Mouse (Mus musculus): Measurements from ENCODE around the gene Hmga1b.
"Not testable (repeated sequence)": the region's sequence is repeated elsewhere in the genome, so short reads cannot be mapped to it uniquely, and the experiment has no call there.

Hmga1b gene

GRCm38 (mm10) chr11:120783426-120784063, 21.0 kb downstream of the Hmga1b start:
- in situ Hi-C loops (cut with MboI) = no loop called here

DNA sequence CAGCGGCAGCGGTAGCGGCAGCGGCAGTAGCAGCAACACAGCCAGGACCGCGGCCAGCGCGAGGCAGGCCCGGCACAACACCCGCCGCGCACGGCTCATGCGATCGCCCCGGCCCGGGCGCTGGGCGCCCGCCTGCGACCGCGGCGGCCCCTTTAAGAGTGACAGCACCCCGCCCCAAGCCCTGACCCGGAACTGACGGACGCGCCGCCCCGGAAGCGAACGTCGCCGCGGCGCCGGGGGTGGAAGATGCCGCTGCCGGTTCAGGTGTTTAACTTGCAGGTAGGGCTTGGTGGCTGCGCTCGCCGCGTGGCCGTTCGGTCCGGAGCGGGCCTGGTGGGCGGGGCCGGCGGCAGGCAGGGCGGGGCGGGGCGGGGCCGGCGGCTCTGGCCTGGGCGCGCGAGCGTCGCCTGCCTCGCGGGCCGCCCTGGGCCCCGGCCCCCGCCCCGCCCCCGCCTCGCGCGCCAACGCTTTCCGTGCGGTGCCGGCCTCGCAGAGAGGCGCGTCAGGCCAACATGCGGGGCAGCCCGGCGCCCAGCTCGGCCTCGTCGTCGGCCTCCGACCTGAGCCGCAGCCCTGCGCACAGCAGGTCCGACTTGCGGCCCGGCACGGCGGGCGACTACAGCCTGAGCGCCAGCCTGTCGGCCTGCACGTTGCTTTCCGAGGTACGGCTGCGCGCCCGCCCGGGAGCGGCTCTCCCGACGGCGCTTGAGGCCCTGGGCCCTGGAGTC, 21.6 kb downstream of the Hmga1b start, which contains the start of the genes Rfng and Gps1:
Gene Rfng, minus strand, starts transcription at position 144 of the 728 bp plus-strand sequence.
Gene Gps1, plus strand, starts transcription at position 209 of the 728 bp plus-strand sequence.
- in situ Hi-C loops (cut with MboI) = no loop called here

DNA sequence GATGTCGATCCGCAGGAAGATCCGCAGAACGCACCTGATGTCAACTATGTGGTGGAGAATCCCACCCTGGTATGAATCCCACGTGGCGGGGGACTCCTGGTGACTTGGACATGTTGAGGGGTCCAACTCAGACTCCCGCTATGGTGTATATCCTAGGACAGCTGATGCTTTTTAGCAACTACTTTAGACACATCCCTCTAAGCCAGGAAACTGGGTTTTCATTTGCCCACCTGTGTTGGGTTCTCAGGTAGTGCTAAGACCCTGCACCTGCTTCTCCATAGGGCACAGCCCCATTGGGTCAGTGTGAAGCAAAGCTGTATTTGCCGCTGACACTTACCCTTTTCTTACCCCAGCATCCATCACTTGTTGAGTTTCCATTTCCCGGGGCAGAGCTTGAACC, 22.6 kb downstream of the Hmga1b start:
- in situ Hi-C loops (cut with MboI) = no loop called here

- in situ Hi-C loops (cut with MboI) = not testable (repeated sequence)
Observed at GRCm38 (mm10) chr11:120788460-120788859, 25.9 kb downstream of the Hmga1b start.

GRCm38 (mm10) chr11:120789355-120789754, 26.8 kb downstream of the Hmga1b start:
- in situ Hi-C loops (cut with MboI) = no loop called here

DNA sequence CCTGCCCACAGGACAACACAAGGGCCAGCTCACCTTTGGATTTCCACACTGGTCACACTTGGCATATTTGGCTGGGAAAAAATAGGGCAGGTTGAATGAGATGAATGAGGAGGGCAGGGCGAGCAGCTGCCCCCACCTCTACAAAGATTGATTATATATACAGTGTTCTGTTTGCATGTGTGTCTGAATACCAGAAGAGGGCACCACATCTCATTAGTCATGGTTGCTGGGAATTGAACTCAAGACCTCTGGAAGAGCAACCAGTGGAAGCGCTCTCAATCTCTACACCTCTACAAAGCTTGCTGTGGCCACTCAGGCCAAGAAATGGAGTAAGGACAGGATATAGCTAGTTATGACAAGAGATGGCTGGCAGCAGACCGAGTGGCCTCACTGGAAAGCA, 27.2 kb downstream of the Hmga1b start:
- in situ Hi-C loops (cut with MboI) = no loop called here

- in situ Hi-C loops (cut with MboI) = no loop called here
Observed at GRCm38 (mm10) chr11:120792652-120793051, 30.1 kb downstream of the Hmga1b start.

DNA sequence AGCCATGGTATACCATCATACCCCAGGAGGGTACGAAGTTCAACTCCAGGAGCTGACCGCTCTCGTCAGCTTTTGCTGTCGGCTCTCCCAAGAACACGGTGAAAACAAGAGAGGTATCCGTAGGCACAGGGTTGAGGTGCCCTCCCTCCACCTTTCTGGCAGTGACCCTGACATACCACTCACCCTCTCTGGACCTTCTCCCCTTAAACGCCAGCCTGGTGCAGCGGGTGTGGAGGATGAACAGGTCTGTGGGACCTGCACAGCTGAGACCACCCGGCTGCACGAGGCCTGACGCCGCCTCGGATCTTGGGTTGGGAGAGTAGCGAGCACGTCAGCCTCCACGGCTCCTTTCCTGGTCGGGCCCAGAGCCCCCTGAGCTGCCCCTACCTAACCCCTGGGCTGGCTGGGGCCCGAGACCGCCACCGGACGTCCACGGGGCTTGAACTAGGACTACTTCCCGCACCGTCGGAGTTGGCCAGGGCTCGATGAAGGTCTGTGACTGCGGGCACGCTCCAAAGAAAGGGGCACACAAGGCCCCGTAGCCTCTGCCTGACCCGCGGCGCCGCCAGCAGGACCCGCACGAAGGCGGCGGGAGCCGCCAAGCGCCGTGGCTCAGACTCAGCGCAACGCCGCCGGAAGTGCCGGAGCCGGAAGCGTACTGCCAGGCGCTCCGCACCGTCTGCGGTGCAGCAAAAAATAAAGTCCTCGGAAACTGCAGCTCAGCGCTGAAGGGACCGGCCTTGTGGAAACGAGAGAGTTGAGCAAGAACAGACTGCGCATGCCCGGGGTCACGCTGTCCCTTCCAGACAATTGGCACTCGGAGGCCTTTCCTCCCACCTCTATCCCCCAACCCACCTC, 33.4 kb downstream of the Hmga1b start, which contains the start of gene Dus1l:
Gene Dus1l, minus strand, starts transcription at position 648 of the 858 bp plus-strand sequence.
- in situ Hi-C loops (cut with MboI) = no loop called here

DNA sequence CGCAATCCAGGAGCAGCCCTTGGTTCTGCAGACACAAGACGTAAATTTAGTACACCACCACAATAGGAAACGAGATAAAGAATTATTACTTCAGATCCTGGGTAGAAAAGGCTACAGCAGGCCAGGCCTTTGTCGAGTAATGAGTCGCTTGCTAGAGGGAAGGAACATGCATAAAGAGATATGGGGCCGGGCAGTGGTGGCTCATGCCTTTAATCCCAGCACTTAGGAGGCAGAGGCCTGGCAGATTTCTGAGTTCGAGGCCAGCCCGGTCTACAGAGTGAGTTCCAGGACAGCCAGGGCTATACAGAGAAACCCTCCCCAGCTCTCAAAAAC, 34.0 kb downstream of the Hmga1b start:
- in situ Hi-C loops (cut with MboI) = no loop called here

DNA sequence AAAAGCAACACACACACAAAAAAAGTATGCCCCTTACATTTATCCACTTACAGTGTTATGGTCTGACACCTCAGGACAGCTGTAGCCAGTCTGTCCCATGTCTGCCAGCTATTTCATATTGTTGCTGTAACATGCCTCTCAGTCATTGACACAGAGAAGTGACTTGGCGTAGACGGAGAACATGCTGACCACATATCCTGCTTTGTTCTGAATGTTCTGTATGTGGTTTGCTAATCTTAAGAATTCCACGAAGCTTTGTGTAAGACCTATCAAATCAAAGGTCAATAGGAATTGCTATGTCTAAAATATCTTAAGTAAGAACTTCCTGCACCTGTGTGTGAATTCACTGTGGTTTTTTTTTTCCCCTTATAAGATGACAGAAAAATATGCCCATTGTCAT, 35.6 kb downstream of the Hmga1b start:
- in situ Hi-C loops (cut with MboI) = no loop called here

GRCm38 (mm10) chr11:120799316-120799890, 36.8 kb downstream of the Hmga1b start:
- in situ Hi-C loops (cut with MboI) = no loop called here

GRCm38 (mm10) chr11:120800061-120800904, 37.7 kb downstream of the Hmga1b start:
- in situ Hi-C loops (cut with MboI) = no loop called here

DNA sequence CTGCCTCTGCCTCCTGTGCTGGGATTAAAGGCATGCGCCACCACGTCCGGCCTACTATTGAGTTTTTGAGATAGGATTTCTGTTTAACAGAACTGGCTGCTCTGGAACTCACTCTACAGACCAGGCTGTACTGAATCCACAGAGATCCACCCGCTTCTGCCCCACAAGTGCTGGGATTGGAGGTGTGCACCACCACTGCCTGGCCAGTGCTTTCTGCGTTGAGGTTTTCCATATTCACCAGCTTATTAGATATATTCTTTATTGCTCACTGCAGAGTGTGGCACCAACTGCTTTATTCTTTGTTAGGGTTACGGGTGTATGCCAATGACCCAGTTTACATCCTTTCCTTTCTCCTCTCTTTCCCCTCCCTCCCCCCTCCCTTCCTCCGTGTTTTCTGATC, 41.7 kb downstream of the Hmga1b start:
- in situ Hi-C loops (cut with MboI) = no loop called here

DNA sequence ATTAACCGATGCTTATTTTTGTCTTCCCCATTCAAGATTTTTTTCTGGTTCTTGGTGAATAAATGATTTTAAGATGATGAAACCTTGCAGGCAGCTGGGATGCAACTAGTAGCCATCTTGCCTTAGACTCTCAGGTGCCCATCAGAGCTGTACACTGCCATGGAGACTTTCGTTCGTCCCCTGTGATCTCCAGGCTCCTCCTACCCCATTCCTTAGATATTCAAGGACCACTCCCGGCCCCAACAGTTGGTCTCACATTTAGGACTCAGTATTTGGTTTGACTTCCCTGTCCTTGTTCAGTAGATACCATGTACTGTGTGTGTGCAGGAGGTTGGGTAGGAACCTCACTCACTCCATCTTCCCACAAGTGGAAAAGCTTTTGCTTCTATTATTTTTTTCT, 42.2 kb downstream of the Hmga1b start:
- in situ Hi-C loops (cut with MboI) = no loop called here

- in situ Hi-C loops (cut with MboI) = no loop called here
Observed at GRCm38 (mm10) chr11:120805375-120806298, 43.0 kb downstream of the Hmga1b start.

GRCm38 (mm10) chr11:120808010-120808409, 45.4 kb downstream of the Hmga1b start:
- in situ Hi-C loops (cut with MboI) = no loop called here

DNA sequence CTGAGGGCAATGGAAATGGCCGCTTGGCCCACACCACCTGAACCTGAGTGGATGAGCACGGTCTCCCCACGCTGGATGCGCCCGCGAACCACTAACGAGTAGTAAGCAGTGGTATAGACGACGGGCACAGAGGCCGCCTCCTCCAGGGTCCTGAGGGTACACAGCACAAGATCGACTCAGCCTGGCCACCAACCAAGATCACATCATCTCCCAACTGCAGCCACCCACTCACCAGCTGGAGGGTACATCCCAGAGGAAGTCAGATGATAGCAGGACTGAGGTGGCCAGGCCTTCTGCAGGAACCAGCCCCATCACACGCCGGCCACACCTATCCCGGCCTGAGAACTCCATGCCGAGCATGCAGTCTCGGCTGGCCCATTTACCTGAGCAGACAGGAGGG, 49.5 kb downstream of the Hmga1b start:
- in situ Hi-C loops (cut with MboI) = no loop called here
